Mouse (Mus musculus) cerebellum, adult 9-10 months (tissue): ENCODE results near the gene Slc23a2.

Source experiments
- DNase-seq: peaks from one replicate; pipeline ENCODE4 v3.0.0; 2022

Slc23a2 gene

GRCm38 (mm10) chr2:132095821-132096220 is 49.1 kb downstream of the Slc23a2 start:
- DNase-seq = no peak

GRCm38 (mm10) chr2:132094441-132095230 is 50.3 kb downstream of the Slc23a2 start:
- DNase-seq = no peak

DNA sequence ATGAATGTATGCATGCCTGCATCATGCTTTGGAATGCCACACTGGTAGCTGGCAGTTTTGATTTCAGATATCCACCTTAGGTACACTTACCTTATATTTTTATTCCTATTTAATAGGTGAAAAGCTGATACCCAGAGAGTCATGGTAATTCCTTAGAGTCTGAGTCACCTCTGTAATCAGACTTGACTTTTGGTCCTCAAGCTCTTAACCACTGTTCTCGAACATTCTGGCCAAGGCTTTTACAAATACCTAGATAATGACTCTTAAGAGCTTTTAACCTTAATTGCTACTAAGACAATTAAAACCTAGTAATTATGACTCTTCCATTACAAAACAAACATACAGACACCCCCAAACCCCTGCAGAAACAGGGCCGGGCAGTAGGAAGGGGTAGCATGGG is 51.2 kb downstream of the Slc23a2 start:
- DNase-seq = no peak

DNA sequence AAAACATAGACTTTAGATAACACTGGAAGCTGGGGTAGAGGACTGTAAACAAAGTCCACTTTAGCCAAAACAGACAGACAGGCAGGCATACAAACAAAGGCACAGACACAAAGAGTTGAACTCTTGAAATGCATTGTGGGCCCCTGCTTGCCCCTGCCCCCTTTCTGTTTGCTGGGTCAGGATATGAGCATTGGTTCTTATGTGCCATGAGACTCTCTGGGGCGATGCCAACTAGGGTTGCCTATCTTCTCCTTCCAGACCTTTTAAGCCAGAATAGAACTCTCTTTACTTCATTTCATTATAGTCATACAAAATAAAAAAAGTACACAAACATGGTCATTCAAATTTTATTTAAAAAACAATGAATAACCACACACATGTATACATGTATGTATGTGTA is 51.6 kb downstream of the Slc23a2 start:
- no peak for DNase-seq

- no peak for DNase-seq
Measured at GRCm38 (mm10) chr2:132092722-132093121, 52.2 kb downstream of the Slc23a2 start.

GRCm38 (mm10) chr2:132091749-132092148 is 53.2 kb downstream of the Slc23a2 start:
- DNase-seq = no peak

GRCm38 (mm10) chr2:132084813-132085212 is 60.1 kb downstream of the Slc23a2 start:
- no peak for DNase-seq

DNA sequence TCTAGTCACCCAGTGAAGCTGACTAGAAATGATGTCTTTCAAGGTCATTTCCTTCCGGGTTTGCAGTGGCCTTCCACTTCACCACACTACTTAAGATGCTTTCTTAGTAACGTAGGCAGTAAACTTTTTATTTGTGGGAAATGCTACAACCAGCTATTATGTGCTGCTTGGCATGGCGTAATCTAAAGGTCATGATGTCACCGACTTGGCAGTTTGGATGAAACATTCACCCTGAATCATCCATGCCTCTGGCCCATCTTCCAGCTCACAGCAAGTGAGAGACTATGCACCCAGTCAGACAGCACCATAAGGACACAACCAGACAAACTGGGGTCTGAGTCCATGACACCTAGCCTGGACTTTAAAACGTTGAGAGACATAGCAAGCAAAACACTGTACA is 60.5 kb downstream of the Slc23a2 start:
- no peak for DNase-seq

GRCm38 (mm10) chr2:132079139-132079538 is 65.8 kb downstream of the Slc23a2 start:
- no peak for DNase-seq

DNA sequence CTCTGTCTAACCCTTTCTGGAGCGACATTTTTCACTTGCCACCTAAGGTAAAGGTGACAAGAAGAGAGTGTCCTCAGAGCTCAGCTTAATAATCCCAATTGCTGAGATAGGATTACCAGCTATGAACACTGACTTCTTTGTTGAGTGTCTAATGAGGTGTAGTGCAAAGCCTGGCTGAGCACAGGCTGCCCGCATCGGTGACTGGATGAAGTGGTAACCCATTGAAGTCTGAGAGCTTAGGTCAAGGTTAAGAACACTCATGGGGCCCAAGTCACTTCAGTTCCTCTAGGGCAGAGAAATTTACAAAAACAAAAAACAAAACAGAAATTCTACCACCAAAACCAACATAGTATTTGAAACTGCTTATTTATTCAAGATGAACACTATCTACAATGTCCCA is 71.9 kb downstream of the Slc23a2 start:
- DNase-seq = no peak

DNA sequence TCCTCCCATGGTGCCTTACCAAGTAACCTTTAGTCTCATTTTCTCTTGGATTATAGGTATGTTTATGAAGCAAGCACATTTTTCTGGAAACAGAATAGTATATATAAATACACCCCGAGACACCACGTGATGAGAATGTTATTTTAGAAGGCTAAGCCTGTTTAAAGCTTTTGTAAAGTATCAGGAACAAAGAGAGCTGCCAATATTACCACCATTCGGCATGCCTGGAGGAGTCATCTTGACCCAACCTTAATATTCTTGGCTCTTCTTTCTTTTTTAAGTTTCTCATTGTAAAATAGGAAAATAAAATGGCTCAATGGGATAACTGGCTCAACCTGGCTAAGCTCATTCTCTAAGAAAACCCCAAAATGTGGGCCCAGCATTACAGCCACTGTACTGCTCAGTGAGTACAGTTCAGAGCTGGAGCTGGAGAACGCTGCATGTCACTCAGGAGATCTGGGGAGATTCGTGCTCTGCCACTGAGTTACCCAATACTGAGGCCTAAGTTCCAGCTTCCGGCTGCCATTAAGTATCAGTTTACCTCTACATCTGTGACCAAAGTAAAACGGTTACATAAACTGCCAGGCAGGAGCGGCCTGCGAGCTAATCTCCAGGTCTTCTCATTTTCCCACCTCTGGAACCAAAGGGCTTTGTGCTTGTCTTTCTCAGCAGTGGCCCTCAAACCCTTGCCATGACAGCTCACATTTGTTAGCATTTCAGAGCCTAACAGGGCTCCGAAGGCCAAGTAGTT is 74.7 kb downstream of the Slc23a2 start:
- no peak for DNase-seq

DNA sequence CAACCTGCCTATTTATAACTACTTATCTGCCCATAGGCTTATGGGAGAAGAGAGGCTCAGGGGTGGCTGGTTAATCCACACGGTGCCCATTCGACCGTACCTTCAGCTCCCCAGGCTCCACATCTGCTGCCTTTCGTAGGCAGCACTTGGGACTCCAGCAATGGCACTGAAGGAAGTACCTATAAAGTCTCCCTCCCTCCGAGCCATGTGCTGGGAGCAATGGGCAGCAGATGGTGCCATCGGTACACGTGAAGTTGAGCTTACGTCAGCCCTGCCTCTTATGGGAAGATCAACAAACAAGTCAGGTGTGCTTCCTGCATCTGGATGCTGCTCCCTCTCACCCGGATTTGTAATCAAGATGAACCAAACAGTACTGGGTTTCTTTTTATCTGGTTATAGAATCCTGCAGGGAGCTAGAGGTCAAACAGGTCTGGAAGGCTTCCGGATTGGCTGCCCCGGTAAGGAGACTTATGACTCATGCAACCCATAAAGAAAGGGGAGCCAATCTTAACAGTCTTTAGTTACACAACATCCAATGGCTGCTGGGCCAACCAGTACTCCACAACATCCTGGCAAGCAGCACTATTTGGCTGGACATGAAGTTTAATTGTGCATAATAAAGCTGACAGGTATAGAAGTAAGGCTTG is 80.6 kb downstream of the Slc23a2 start:
- DNase-seq = peak; percentile 27

GRCm38 (mm10) chr2:132063776-132064175 is 81.1 kb downstream of the Slc23a2 start:
- no peak for DNase-seq

DNA sequence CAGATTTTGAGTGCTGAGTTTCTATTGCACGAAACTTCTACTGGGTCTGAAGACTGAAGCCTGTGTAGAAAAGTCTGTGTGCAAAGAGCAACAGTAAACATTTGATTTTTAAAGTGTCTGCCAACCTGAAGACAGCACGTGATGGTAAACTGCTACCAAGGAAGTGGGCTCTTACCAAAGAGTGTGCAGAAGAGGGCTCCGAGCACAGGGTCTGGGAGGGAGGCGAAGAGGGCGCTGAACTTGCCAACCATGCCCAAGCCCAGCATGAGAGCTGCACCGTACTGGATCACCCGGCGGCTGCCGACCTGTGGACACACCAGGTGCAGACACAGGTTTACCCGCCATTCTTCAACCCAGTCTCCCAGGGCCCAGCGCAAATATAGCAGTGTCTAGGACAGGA is 83.0 kb downstream of the Slc23a2 start:
- no peak for DNase-seq

DNA sequence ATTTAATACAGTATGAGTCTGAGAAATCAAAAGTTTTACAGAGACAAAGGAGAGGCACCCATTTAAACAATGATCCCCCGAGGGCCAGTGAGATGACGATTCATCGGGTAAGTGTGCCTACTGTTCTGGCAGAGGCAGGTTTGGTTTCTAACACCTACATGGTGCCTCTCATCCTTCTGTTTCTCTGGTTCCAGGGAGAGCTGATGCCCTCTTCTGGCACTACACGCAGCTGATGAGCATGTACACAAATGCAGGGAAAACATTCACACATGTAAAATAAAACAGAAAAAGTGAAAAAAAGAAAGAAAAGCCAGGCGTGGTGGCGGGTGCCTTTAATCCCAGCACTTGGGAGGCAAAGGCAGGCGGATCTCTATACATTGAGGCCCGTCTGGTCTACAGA is 85.0 kb downstream of the Slc23a2 start:
- DNase-seq = no peak

DNA sequence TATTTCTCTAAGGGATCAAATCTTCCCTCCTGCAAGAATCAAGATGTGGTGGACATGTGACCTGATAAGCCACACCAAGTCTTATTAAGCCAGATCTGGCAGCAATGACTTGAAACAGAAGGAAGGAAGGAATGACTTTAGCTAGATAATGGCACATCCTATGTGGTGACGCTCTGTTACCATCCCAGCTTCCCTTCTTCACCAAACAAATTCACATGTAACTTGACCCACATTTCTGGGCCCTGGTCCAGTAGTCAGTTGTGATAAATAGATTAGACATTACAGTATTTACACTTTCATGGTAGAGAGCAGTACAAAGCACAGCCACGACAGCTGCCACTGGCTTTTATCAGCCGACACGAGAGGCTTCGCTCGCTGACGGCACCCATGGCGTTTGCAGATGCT is 89.6 kb downstream of the Slc23a2 start:
- DNase-seq = no peak

DNA sequence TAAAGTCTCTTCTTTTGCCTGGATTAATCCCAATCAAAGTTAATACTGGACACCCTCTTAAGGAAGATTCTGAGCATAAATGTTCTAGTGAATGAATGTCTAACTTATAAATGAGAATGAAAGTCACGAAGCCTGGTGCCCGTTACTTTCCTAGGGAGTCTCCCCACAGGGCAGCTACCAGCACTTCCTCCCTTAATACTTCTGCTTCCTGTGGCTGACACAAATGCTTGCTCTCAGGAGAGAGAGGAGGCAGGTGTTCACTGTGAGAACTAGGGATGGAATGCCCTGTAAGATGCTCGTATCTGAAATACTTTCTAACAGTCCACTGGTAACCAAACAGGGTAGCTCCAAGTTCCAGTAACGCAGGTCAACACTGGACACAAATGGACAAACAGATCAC is 91.1 kb downstream of the Slc23a2 start:
- DNase-seq = no peak

DNA sequence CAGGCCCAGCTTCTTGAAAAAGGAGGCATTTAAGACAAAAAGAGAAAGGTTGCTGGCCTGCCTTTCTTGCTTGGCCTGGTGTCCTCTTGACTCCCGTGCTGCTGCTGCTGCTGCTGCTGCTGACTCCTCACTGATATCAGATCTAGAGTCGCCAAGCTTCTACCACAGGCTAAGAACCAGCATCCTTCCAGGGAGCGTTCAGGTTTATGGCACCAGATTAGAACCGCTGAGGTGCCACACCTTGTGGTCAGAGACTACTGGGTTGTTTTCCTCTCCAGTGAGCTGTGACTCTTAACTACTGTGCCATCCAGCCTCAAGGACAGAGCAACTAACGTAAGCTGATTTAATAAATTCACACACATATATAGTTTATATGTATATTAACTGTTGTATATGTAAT is 93.1 kb downstream of the Slc23a2 start:
- DNase-seq = no peak

DNA sequence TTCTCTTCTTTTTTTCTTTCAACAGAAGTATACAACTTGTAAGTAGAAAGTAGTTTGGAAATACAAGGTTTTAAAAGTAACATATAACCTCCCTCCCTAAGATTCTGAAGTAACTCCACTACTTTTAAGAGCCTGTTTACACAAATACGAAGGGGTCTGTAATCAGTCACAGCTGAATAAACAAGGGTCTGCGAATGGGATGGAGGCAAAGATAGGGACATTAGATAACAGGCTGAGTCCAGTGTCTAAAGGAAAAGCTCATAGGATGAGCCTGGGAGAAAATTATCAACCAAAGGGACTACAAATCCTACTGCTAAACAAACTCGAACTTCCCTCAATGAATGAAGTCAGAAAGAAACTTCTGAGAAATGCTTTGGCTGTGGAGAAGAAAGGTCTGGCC is 95.0 kb downstream of the Slc23a2 start:
- DNase-seq = no peak

DNA sequence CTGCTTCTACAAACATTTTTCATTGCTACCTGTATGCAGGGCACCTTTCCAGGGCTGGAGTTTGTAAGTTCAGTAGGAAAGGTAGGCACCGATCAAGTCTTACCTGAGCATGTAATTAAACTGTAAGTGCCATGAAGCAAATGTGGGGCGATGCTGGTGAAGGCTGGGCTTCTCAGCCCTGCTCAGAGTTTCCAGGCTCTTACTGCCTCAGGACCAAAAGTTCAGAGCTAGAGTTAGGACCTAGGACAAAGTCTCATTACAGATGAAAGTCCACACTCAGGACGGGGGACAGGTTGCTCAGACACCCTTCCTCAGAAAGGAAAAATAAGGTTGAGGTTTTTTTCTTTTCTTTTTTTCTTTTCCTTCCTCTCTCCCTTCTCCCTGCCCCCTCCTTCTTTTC is 95.4 kb downstream of the Slc23a2 start:
- DNase-seq = no peak

- DNase-seq = no peak
Measured at GRCm38 (mm10) chr2:132048143-132048772, 96.7 kb downstream of the Slc23a2 start.

GRCm38 (mm10) chr2:132047364-132047763 is 97.5 kb downstream of the Slc23a2 start:
- DNase-seq = no peak

DNA sequence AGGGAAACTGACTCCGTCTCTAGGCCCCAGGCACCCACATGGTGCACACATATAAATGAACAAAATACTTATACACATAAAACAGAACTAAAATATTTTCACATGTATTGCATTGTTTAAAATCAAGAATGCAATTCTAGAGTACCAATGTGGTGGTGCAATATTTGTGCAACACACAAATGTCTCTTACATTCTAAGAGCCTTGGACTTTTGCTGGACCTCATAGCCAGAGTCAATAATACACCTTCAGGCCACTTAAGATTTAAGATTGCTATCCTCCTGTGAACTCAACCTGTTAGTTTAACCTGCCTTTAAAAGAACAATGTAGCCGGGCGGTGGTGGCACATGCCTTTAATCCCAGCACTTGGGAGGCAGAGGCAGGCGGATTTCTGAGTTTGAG is 98.2 kb downstream of the Slc23a2 start:
- no peak for DNase-seq
